Mouse (Mus musculus) retina, postnatal 7 days (tissue): Measurements from ENCODE around the gene 1700001L19Rik.

Experiments used
- DNase-seq: peaks from one replicate; pipeline ENCODE4 v3.0.0-alpha.2; 2012; ENCODE audit warnings: low read depth, low spot score

1700001L19Rik gene

DNA sequence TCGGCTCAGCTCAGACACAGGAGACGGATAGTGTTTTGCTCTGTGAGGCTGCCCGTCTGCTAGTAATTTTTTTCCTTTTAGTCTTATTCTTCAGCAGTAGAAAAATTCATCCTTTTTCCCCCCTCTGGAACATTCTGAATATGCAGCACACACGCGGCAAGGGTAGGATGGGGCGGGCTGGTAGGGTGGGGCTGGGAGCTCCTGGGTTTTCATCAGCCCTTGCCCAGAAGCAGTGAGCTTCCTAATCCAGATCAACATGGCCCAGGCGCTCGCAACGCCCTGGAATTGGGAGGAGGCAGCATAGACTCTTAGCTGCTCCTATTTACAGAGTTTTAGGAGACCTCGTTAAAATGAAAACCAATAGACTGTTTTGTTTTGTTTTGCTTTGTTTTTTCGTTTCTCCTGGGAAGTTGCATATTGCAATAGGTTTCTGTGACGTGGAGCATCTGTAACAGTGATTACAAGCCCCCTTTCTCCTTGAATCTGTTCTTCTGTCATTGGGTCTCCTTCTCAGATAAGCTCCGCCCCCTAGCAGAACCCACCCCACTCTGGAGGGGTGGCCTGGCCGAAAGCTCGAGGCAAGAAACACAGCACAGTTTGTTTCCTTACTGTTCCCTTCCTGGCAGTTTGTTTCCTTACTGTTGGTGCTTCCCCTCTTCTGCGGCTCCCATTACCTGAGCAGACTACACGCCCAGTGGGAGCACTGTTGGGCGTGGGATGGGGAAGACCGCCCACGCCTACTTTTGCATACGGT lies 10.6 kb downstream of the 1700001L19Rik start:
- no peak for DNase-seq

DNA sequence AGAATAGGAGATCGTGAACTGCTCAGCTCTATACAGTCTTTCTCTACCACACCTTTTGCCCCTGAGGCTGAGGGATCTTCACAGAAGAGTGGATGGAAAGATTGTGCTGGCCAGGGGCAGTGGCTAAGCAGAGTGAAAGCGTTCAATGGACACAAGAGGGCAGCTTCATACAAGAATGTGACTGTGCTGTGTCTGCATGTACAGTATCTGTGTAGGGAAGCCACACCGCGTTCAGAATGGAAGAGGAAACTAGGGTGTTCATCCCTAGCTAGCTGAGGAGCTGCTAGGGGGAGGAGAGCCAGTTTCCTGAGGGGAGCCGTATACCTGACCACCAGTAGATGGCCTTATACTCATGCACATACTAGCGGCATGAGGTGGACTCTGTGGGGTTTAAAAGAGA lies 25.6 kb downstream of the 1700001L19Rik start:
- peak; percentile 19 for DNase-seq

DNA sequence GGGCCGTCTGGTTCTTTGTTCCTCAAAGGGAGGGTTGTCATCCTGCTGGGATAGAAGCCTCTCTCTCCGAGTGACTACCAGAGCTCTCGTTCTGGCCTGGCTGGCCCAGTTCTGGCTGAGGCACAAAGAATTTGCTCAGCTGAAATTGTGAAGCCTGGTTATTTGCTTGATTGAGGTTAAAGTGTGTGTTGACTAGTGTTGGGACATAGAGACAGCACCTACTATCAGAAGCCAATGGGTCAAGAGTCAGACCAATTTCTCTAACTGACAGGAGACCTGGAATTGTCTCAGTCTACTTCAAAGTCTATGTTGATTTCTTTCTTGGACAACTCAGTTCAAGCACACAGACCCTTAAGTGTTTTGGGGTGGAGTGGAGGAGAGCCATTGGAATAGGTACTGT lies 29.8 kb downstream of the 1700001L19Rik start:
- no peak for DNase-seq

DNA sequence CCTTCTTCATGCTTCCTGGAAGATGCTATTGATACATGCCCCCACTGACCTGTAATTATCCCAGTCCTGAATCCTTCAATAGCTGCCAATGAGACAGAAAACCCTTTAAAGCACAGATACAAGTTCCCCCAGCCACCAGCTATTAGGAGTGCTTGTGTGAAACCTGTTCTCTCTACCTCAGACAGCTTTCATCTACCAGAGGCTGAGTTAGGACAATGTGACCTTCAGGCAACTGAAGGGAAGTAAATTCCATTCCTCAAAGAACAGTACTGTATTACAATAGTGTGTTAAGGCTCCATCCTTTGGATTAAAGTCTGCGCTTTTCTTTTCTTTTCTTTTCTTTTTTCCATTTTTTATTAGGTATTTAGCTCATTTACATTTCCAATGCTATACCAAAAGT lies 45.6 kb downstream of the 1700001L19Rik start:
- no peak for DNase-seq
